Mouse (Mus musculus) layer of hippocampus, postnatal 10 days (tissue): ENCODE measurements around the gene Lsamp. TPM values are rescaled to one million over a fixed set of nuclear protein-coding genes. Genes with fewer than 3 reads are reported as not detected.
A peak's percentile ranks its signal among the peaks of the same experiment; 100 is the strongest.

Experiments used
- DNase-seq, 2 experiments: peaks; one replicate each; pipeline ENCODE4 v3.0.0; 2021; ENCODE audit warnings: low spot score in 2 of 2
- total RNA-seq, 2 experiments: library from RNA; stranded (reverse); gene quantifications; 2 replicates each; pipeline ENCODE4 v1.2.3; 2021

Lsamp gene
- total RNA-seq, 2 experiments from 2014 or later: 527 to 565 TPM

DNA sequence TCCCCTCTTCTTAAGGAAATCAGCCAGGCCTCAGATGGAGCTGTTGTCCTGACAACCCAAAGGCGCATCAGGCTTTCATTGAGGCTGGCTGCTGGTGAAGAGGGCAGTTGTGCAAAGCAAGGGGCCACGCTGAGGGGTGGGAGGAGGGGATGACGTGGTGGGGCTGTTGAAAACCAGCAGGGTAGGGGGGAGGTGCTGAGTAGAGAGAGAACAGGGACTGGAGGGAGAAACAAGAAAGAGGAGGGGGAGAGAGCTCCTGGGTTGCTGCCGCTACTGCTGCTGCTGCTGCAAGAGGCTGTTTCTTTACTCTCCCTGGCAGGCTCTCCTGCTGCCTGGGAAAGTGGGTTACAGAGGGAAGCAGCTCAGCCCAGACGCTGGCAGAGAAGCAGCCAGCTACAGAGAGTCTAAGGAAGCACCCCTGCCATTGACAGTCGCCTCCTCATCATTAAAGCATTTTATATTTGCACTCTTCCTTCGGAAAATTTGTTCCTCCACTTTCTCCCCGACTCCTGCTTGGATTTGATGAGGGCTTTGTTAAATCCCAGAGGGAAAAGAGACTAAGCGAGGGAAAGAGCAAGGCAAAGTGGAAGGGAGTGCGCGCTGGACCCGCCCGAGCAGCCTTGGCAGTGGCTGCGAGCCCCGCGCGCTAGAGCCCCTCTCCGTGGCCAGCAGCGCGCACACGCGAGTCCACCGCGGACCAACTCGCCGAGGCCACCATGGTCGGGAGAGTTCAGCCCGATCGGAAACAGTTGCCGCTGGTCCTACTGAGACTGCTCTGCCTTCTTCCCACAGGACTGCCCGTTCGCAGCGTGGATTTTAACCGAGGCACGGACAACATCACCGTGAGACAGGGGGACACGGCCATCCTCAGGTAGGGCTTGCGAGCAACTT is 1548.7 kb downstream of the Lsamp start:
- DNase-seq: peak; percentile 57 to 72

DNA sequence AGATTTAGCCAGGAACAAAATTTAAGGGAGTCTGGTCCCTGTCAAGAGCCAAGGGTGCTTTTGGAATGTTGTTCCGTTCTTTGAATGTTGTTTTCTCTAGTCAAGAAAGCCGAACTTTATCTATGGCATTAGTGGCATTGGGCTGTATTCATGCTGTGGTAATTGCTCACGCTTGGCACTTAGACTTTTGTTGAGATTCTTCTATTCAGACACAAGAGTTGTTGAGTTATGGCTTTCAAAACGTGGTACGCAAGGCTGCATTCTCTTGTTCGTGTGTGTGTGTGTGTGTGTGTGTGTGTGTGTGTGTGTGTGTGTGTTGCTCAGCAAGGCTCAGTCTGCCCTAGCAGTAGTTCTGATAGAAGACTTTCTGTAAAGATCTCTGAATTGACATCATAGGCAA is 1549.5 kb downstream of the Lsamp start:
- no peak for DNase-seq

DNA sequence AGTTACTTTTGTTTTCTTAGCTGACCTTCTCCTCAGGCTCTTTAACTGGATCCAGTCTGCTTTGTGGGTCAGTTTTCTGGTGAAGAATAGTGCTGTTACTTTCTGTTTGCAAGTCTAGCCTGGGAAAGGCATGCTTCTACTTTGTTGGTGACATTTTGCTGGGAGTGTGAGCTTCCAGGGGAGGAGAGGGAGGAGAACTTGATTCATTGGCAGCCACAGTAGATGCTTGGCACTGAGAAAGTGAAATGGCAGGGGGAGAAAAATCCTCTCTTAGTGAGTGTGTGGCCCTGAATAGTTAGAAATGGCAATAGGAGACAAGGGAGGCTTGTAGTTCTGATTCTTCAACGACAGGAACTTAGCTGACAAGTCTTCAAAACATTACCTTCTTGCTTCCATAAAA is 1551.6 kb downstream of the Lsamp start:
- no peak for DNase-seq

DNA sequence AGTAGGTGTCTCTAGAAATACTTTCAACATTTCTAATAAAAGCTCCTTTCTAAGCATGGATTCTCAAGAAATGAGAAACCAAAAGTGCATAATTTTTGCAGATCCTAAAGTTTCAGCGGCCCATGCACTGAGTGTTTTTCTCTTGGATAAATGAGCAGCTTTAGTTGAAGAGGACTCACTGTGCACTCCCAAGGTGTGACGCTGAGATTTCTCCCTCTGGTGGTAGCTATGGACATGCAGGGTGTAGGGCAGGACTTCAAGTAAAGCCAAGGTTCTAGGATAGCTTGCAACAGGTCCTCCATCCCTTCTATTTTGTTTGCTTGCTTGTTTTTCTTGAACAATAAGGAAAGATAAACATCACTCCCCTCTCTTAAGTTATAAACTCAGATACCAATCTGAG is 1558.5 kb downstream of the Lsamp start:
- no peak for DNase-seq

DNA sequence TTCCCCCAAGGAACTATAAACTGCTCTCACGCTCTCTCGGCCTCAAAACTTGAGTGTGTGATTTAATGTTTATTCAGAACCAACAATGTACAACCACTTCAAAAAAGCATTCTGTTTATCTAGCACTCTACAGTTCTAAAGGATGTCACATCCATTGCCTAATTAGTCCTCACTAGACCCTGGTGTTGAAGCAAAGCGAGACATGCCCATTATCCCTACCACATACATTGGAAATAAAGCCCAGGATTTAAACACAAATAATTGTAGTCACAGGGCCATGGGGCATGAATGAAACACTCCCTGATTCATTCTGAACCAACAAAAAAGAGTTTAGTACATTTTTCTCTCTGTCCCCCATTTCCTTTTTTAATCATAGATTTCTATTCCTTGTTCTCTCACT is 1567.0 kb downstream of the Lsamp start:
- DNase-seq: no peak

DNA sequence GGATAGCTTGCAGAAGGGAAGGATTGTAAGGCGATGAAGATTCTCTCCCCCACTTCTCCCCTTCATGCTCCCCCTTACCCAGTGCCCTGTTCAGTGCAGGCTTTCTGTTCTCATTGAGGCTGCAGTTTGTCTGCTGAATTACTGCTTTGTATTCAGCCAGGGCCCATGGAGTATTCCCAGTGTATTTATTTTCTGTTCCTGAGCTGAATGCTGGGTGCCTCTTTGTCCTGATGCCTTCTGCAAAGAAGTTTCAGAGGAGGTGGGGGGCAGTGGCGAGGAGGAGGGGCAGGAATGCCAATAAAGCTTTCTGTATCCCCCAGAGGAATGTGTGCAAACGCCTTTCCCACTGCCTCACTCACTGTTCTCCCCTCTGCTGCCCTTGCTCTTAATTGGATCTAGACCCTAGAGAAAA is 1567.7 kb downstream of the Lsamp start:
- DNase-seq: peak; percentile 47 to 62

DNA sequence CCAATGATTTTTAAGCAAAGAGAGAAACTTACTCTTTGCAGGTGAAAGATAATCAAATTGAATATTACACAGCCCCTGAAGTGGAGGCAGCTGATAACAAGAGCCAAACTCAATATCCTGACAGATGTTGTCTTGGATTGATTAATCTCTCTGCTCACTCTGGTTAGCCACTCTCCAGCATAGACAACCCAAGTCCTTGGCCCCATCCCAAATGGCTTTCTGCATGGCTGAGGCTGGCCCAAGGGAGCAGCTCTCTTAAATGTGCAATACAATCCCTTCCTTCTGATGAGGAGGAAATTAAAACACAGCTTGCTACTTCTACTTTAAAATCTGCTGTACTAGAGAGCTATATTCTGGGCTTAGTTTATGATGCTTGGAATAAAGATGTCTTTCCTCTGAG is 1572.9 kb downstream of the Lsamp start:
- DNase-seq: no peak

DNA sequence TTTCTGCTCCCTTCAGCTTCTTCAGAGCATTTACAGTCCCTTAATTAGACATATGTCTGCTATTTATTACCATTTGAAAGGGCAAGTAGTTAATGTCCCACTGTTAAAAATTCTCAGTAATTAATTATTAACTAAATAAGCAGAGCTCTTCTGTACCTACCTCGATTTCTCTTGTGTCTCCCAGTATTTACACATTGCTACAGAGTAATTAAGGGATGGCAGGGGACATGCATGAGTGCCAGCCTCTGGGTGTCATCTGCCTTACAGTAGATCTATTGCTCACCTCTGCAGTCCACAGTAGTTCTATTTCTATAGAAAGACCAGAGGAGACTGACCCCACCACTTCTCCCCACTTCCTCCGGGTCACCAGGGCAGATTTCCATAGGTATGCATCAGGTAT is 1581.1 kb downstream of the Lsamp start:
- DNase-seq: no peak

DNA sequence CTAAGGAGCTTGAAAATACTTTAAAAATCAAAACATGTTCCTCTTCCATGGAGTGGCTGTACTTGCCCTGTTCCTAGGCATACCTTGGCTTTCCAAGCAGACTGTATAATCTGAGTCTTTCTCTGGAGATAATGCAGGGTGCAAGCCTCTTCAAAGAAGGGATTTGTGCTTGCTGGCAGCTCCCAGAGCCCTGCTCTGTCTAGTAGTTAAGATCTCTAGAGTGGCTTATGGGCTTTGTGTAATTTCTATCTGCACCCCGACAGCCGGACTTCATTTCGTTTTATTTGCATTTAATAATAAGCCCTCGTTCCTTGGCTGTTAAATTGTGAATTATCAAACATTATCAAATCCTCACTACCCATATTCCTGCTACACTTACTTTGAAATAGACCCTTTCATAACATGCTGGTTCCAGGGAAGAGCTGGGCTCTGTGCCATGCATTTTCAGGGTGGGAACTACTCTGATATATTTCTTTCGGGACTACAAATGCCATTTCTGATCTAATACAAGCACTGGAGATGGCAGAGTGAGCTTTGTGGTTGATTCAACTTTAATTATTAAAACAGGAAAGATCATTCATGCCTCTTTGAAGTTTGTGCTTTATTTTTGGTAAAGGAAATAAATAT is 1604.6 kb downstream of the Lsamp start:
- DNase-seq: peak in 1 of 2 experiments; percentile 32

DNA sequence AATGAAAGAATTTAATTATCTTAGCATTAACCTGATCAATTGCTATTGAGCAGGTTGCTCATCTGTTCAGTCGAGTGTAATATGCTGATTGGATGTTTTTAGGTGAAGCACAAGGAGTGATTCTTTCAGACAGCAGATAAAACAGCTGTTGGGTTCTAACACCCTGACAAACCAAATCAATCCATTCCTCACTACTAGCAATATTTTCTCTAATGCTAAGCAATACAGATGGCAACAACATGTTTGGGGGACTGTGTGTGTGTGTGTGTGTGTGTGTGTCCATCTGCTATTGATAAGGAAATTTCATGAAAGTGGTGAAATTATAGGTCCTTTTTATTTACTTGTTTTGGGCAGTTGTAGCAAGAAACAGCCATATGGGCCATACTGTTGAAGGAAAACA is 1628.1 kb downstream of the Lsamp start:
- DNase-seq: no peak

DNA sequence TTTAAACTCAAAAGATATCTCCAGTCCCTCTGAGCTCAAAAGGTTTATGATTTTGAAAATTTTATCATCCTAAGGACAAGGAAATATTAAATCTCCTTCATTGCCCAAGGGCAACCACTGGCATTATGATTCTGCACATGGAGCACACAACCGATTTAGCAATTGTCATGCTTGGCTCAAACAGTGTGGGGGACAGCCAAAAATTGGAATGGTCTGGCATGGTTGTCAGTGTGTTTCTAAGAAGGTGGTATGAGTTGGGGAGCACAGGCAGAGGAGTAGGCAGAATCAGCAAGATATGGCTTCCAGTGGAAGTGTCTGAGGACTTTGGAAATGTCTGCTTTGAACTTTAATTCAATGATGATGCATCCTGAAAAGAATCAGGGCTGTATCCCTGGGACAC is 1639.7 kb downstream of the Lsamp start:
- peak in 1 of 2 experiments; percentile 28 for DNase-seq

DNA sequence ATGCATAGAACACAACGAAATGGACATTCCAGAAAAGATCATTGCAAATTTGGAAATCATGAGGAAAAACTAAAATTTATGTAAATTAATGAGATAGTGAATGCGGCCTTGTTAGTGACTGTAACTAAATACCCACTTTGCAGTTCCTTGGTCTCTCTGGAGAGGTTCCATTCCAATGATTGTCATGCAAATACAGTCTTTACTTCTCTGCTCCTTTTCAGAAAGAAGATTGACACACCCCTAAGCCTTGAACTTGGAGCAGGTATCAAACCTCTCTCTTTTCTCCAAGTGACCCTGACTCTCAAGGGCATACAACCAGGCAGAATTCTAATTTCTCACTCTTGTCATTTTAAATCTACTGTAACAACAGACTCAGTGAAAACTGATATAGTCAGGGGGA is 1649.7 kb downstream of the Lsamp start:
- DNase-seq: no peak

DNA sequence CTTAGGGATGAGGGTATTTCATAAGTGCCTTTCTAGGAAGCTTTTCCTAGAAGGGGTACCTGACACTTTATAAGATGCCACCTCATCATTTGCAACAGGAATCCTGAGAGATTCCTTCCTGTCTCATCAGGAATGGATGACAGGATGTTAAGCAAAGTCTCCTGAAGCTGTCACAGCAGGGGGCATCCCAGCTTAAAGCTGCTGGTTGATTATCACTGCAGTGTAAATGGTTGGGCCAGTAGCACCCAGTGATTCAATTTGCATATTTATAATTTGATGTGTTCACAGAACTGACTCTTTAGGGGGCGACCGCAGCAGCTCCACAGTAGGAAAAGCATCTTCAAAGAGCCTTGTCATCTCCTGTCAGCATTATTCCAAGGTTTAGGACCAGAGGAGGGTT is 1656.7 kb downstream of the Lsamp start:
- no peak for DNase-seq

DNA sequence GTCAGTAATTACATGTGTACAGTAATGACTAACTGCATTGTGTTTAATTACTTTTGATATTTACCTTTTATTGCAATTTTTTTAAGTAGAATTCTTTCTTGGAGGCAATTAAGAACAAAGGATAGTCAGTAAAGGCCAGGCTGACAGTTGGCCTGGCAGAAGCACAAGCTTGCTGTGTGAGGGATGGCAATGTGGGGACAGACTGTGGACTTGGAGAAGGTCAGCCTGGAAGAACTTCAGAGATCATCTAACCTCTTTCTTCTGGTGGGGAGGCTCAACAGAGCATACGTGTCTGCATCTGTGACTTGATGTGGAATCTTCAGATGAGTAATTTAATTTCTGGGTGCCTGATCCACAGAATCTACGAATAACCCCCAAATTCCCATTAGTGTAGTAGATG is 1669.1 kb downstream of the Lsamp start:
- no peak for DNase-seq

DNA sequence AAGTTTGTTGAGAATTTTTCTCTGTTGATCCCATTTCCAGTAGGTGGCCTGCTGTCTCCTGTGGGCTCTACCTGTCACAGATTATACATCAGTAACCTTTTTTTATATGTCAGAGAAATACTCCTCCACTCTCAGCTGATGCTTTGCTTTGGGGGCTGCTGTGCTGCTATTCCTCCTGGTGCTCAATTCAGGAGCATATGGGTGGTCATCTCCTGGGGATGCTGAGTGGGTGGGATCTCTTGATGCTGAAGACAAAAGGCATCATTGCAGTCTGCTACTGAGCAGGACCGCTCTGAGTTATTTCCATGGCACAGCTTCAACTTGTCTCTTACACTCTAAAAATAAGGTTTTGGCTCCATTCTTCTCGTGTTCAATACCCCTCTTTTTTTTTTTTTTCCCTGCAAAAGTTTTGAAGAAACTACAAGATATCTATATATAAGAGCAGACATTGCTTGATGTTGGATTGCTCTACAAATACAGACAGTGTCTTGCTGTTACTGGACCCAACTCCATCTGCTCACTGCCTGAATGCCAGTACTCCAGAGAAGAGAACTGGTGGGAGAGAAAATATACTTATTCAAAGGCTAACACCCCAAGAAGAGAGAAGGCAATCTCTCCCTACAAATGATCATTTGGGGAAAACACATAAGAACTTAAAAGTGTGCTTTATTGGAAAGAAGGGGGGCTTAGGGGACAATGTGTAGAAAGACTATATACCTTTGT is 1690.3 kb downstream of the Lsamp start:
- DNase-seq: no peak

DNA sequence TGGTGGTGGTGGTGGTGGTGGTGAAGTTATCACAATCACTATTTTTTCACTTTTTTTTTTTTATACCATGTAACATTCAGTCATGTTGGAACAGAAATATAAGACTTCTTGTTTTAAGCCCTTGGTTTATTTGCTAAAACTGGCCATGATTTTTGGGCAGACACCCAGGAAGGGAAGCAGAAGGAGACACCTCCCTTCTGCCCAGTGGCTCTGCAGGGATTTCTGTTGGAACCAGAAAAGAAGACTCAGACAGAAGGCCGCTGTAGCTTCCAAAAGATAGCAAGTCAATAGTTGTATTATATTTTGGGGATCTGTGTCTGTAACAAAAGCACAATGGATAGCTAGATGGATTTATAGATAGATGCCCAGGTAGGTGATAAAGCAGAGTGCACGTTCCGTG is 1691.6 kb downstream of the Lsamp start:
- DNase-seq: no peak

DNA sequence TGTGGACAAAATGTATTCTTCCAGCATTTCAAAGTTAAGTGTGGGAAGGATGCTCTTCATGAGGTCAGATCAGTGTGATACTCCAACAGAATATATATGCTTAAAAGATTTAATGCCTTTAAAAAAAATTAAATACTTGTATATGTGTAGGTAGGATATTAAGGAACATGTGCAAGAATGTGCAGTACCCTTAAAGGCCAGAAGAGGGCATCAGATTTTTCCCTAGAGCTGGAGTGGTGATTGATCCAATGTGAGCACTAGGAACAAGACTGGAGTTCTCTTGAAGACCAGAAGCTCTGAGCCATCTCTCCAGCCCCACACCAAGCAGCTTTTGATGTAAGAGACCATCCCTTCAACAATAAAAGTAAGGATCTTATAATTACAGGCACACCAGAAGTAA is 1708.3 kb downstream of the Lsamp start:
- DNase-seq: no peak

DNA sequence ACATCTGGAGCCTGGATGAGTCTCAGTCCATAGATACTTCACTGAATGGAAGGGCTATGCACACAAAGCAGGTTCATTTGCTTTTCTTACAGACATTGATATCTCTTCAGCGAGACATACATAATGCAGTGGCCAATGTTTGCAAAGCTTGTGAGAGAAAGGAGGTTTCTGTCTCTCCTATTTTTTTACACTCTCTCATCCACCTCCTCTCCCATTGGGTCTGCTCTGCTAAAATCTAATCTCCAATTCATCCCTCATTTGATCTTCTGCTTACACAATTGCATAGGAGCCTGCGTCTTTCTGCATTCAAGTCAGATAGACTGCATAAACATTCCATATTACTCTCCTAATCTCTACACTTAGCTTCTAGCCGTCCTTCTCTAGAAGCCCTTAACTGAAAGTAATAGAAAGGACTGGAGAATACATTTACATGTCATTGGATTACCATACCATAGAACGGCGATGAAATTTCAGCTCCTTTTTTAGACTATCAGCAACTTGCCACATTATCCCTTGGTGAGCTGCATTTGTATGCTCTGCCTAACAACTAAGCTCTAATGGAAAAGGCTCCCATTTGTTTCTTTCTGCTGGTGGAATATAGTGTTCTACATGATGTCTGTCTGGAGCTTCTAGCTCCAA is 1717.7 kb downstream of the Lsamp start:
- no peak for DNase-seq

DNA sequence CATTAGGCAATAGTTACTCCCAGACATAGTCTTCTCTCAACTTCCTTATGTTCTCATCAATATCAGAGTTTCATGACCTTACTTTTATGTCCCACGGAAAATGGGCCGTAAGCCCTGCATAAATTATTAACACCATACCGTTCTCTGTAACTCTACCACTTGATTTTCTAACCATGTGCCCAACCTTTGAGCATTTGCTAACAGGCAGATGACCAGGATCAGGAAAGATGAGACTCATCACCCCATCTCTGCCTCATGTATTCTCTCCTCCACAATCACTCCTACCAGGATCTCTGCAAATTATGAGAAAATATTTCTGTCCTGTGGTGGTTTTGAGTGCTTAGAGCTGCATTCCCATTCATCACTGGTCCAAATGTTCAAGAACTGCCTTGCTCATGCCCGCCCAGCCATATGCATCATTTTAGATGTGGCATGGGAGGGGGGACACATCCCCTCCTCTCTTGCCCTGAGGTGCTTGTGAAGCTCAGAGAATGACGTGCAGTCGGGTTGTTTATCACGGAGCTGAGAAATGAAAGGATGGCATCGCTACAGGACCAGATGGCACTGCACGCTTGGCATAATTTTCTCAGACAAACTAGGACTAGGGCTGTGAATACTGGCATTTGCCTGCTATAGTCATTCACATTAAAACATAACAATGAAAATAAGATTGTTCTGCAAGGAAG is 1744.9 kb downstream of the Lsamp start:
- DNase-seq: peak; percentile 64 to 72

DNA sequence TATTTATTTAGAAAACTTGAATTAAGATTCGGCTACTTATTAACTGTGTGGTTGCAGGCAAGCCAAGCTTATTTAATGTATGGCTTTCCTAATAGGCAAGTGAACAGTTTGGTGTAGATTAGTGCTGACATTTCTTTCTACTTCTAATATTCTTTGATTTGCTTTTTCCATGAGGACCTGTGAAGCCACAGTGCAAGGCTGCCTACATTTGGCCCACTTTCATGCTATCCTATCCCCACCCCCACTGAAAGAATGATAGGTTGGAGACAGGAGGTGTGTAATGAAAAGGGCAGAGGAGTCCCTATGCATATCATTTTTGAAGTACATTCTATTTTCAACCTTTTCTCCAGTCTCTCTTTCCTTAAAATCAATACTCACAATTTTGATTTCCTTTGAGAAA is 1745.8 kb downstream of the Lsamp start:
- no peak for DNase-seq

DNA sequence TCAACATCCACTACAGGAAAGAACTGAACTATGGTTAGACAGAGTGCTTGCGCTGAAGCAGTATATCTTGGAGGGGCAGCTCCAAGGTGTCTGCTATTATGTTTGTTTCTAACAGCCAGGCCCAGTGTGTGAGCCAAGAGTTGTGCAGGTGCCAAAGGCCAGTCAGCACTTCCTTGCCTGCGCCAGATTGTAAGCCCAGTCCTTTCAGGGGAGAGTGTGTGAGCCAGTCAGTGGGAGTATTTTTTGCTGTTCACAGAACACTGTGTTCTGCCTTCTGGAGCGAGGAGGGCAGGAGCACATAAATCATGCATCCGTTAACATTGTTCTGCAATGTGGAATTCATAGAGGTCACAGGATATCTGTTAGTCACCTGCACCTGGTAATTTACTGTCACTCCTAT is 1760.9 kb downstream of the Lsamp start:
- peak; percentile 59 to 62 for DNase-seq
